Mouse (Mus musculus) E14TG2a.4 (cell line): ENCODE results near the gene Golph3l.
"Not testable (repeated sequence)": the region's sequence is repeated elsewhere in the genome, so short reads cannot be mapped to it uniquely, and the experiment has no call there.

Experiments
- H3K27me3 ChIP-seq: 2 replicates; pipeline ENCODE4 v1.6.1; 2014; ENCODE audit warnings: low read length, control low read depth; ENCODE audit not compliant: insufficient read depth
- H3K36me3 ChIP-seq: 2 replicates; pipeline ENCODE4 v1.6.1; 2014; ENCODE audit warnings: low read length, control low read depth; ENCODE audit not compliant: insufficient read depth
- H3K4me1 ChIP-seq: replicated peaks from 2 replicates; pipeline ENCODE4 v1.6.1; 2014; ENCODE audit warnings: low read depth, low read length, control low read depth
- H3K4me3 ChIP-seq: replicated peaks from 2 replicates; pipeline ENCODE4 v1.5.1; 2014; ENCODE audit warnings: mild to moderate bottlenecking, low read length
- H3K9me3 ChIP-seq: 2 replicates; pipeline ENCODE4 v1.6.1; 2014; ENCODE audit warnings: low read length, control low read depth
- CTCF ChIP-seq: conservative IDR thresholded peaks from 2 replicates; pipeline ENCODE4 v1.5.1; 2014; ENCODE audit warnings: low read length
- NANOG ChIP-seq: IDR thresholded peaks from 2 replicates; pipeline ENCODE4 v1.6.1; 2014; ENCODE audit warnings: borderline replicate concordance, low read length, mixed read lengths
- POU5F1 ChIP-seq: IDR thresholded peaks from 2 replicates; pipeline ENCODE4 v1.6.1; 2014; ENCODE audit warnings: low read length, borderline replicate concordance

Golph3l gene

DNA sequence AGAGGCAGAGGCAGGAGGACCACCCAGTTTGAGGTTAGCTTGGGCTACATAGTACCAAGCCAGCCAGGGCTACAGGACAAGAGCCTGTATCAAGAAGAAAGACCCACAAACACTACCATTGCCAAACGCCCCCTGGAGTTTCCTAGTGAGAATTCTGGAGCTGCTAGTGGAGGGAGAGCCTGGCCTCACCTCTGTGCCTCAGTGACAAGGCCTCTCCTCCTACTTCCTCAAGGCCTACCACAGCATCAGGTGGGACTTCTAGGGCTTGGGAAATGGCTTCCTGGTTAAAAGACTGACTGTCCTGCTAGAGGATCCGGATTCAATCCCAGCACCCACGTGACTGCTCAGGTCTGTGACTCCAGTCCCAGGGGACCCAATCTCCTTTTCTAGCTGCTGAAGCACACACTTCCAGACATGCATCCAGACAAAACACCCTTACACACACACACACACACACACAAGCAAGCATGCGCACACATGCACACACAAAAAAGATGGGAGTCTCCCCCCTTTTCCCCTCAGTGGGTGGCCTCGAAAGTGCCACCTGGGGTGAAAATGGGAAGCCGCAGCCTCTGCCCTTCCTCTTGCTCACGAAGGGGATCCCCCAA is 63.6 kb downstream of the Golph3l start:
- no peaks in the 10 kb centered on the region for H3K9me3 ChIP-seq
- TF ChIP-seq NANOG = no peak
- no peak; the same call in 1 of the 2 replicates for TF ChIP-seq CTCF
- no peak for TF ChIP-seq POU5F1

DNA sequence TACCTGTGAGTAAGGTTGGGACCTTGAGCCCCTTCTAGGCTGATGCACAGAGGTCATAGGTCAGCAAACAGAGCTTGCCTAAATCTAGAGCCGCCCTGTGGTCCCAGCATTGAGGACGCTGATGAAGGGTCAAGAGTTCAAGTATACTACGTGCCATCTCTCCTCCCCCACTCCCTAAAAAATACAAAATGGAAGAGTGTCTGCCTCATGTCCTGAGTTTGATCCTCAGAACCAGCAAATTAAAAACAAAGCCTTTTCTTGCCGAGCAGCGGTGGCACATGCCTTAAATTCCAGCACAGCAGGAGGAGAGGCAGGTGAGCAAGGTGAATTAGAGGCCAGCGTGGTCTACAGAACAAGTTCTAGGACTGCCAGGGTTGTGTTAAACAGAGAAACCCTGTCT is 64.1 kb downstream of the Golph3l start:
- TF ChIP-seq NANOG (peak; percentile 33; the same call in 1 of the 2 replicates), CTCF (no peak), POU5F1 (no peak)
- H3K36me3 ChIP-seq = peaks cover 11% of the 10 kb centered on the region; the same call in 1 of the 2 replicates
- H3K4me3 ChIP-seq = peak overlapping the region; percentile 70
- H3K27me3 ChIP-seq = no peaks in the 10 kb centered on the region
- H3K4me1 ChIP-seq = peaks cover 93% of the 10 kb centered on the region
- H3K9me3 ChIP-seq = no peaks in the 10 kb centered on the region

More for the DNA sequence above, 63.6 kb downstream of the Golph3l start:
- peaks cover 93% of the 10 kb centered on the region for H3K4me1 ChIP-seq
- no peaks in the 10 kb centered on the region for H3K27me3 ChIP-seq
- H3K36me3 ChIP-seq = peaks cover 7% of the 10 kb centered on the region; the same call in 1 of the 2 replicates
- peak overlapping the region; percentile 70 for H3K4me3 ChIP-seq

DNA sequence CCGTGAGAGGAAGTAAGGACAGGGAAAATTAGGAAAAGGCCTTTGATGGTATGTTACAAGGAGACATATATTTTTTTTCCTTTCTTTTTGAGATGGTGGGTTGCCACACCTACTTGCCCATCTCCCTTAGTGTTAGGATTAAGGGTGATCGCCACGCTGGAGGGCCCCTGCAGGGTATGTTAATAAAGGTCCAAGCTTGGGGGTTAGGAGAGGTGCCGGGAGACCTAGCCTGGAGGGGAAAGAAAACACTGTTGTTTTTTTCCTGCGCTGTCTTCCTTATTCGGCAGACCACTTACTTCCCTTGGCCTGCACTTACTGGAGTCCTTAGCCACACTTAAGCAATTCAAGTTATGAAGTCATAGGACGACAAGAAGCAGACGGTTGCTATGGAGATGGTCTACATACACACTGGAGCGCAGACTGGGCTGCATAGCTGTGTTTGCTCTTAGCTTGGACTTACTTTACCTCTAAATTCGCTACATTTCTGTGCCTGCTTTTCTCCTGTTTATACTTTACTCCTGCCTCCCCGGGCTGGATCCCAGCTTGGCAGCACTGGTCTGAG is 64.8 kb downstream of the Golph3l start:
- peaks cover 86% of the 10 kb centered on the region for H3K4me1 ChIP-seq
- no peaks in the 10 kb centered on the region for H3K9me3 ChIP-seq
- TF ChIP-seq POU5F1 (no peak), CTCF (no peak), NANOG (no peak)
- peaks cover 11% of the 10 kb centered on the region; the same call in 1 of the 2 replicates for H3K36me3 ChIP-seq
- H3K27me3 ChIP-seq = no peaks in the 10 kb centered on the region
- peak overlapping the region; percentile 67 for H3K4me3 ChIP-seq

DNA sequence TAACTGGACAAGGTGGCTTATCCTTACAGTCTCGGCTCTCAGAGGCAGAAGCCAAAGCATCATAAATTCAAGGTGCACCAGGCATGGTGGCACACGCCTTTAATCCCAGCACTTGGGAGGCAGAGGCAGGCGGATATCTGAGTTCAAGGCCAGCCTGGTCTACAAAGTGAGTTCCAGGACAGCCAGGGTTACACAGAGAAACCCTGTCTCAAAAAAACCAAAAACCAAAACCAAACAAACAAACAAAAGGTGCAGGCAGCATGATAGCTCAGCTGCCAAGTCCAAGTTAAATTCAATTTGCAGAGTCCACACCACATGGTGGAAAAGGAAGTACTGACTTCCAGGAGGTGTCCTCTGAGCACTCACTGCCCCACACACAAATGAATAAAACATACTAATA is 65.6 kb downstream of the Golph3l start:
- peak overlapping the region; percentile 67 for H3K4me3 ChIP-seq
- H3K4me1 ChIP-seq = peaks cover 78% of the 10 kb centered on the region
- not testable (repeated sequence) for H3K9me3 ChIP-seq, H3K27me3 ChIP-seq
- peaks cover 11% of the 10 kb centered on the region; the same call in 1 of the 2 replicates for H3K36me3 ChIP-seq

DNA sequence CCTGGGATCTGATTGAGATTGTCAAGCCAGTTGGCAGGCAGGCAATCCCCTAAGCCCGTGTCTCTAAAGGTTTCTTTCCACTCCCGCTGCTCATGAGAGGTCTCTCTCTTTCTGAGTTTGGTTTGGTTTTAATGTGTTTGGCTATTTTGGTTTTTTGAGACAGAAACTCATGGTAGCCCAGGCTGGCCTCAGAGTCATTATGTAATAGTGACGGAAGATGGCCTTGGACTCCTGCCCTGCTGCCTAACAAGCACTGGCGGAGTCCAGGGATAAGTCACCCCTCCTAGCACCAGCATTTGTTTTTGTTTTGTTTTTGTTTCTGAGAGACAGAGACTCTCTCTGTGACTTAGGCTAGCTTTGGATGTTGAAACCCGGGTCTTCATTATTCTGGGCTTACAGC is 66.7 kb downstream of the Golph3l start:
- Histone ChIP-seq H3K9me3 (no peaks in the 10 kb centered on the region), H3K36me3 (peaks cover 22% of the 10 kb centered on the region), H3K4me3 (peak overlapping the region; percentile 29; the same call in 1 of the 2 replicates), H3K4me1 (peaks cover 68% of the 10 kb centered on the region), H3K27me3 (no peaks in the 10 kb centered on the region)
- no peak for TF ChIP-seq NANOG
- TF ChIP-seq POU5F1 = no peak
- no peak for TF ChIP-seq CTCF

DNA sequence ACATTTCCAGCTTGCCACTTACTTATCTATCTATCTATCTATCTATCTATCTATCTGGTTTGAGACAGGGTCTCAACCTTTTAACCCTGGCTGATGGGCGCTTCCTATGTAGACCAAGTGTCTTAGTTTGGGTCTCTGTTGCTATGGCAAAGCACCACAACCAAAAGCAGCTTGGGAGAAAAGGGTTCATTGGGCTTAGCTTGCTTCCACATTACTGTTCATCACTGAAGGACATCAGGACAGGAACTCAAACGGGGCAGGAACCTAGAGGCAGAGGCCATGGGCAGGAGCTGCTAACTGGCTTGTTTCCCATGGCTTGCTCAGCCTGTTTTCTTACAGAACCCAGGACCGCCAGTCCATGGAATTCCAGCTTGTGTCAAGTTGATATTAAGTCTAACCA is 68.4 kb downstream of the Golph3l start:
- peak overlapping the region; percentile 93 for H3K4me3 ChIP-seq
- peaks cover 51% of the 10 kb centered on the region for H3K4me1 ChIP-seq
- no peaks in the 10 kb centered on the region for H3K9me3 ChIP-seq
- H3K27me3 ChIP-seq = no peaks in the 10 kb centered on the region
- no peak for TF ChIP-seq NANOG
- TF ChIP-seq CTCF = no peak
- no peak for TF ChIP-seq POU5F1
- H3K36me3 ChIP-seq = peaks cover 39% of the 10 kb centered on the region

DNA sequence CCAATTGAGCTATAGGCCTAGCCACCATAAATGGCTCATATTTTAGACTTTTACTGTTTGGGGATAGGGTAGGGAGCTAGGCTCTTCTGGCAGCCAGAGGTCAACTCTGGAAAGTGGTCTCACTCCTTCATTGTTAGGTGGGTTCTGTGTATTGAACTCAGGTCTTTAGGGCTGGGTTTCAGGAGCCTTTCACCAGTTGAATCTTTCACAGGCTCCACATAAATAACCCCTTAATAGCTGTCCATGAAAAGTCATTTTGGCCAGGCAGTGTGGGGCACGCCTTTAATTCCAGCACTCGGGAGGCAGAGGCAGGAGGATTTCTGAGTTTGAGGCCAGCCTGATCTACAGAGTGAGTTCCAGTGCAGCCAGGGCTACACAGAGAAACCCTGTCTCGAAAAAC is 69.0 kb downstream of the Golph3l start:
- TF ChIP-seq NANOG (no peak), CTCF (no peak), POU5F1 (no peak)
- Histone ChIP-seq H3K4me3 (peak overlapping the region; percentile 93), H3K36me3 (peaks cover 45% of the 10 kb centered on the region), H3K4me1 (peaks cover 51% of the 10 kb centered on the region), H3K27me3 (no peaks in the 10 kb centered on the region), H3K9me3 (no peaks in the 10 kb centered on the region)

DNA sequence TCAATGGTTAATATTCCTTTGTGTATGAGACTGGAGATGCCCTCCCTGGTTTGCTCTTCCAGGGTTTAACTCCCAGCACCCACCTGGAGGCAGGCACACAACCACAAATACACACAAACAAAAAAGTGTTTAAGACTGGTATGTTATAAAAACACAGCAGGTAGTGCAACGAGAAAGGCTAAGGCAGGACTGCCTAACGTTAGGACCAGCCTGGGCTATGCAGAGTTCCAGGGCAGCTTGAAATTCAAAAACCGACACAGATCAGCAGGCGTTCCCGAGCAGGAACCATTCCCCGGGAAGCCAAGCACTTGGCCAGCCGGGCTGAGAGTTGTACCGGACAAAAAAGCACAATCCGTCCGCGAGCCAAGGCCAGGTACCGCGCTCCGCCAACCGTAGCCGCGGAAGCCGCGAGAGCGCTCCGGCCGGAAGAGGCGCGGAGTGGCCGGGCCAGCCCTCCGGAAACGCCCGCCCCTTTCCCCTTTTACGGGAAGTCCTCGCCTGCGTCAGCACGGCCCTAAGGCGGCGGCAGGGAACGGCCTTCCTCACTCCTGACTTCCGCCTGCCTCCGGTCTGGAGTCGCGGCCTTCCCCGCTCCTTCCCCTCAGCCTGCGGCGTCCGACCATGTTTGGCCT is 69.6 kb downstream of the Golph3l start, which contains the start of gene Mcl1:
Mcl1 (plus strand) TSS at position 553 of the 632 bp plus-strand sequence.
- no peak for TF ChIP-seq NANOG
- Histone ChIP-seq H3K27me3 (no peaks in the 10 kb centered on the region), H3K4me1 (peaks cover 56% of the 10 kb centered on the region), H3K9me3 (no peaks in the 10 kb centered on the region), H3K36me3 (peaks cover 51% of the 10 kb centered on the region), H3K4me3 (peak within 1 kb of the TSS; percentile 93)
